Mouse (Mus musculus): ENCODE measurements at regions not wholly inside any gene's neighbourhood (a gene's known extent, or its start where the extent isn't known, plus 50 kb on each side); places are given as distances from the start of the nearest gene placed in this dataset.

- no peaks in the 10 kb centered on the region for H3K36me3 ChIP-seq (ENCODE audit: control insufficient read depth, insufficient read depth, low read length)
- no peak overlapping the region for H3K4me3 ChIP-seq (ENCODE audit: low read depth, low read length)
- no peaks in the 10 kb centered on the region for H3K9me3 ChIP-seq (ENCODE audit: control insufficient read depth, low read length)
- no peak for ATAC-seq (ENCODE audit: insufficient number of reproducible peaks, low FRiP score, low TSS enrichment, low read depth)
- H3K27me3 ChIP-seq (ENCODE audit: control insufficient read depth, insufficient read depth, low read length) = no peaks in the 10 kb centered on the region
- H3K9ac ChIP-seq (ENCODE audit: low read length) = no peak overlapping the region
- H3K27ac ChIP-seq (replicated peaks; ENCODE audit: low read depth, low read length) = no peak overlapping the region
- no peaks in the 10 kb centered on the region for H3K4me1 ChIP-seq (ENCODE audit: control insufficient read depth, insufficient read depth, low read length)
- no peak overlapping the region for H3K4me2 ChIP-seq (ENCODE audit: low read depth, severe bottlenecking)
- 77% methylated on average over 1 of the region's 1 CpGs for WGBS
- DNase-seq (ENCODE audit: low spot score) = no peak
These were observed 87.5 kb upstream of the Ppp2r2d start for GRCm38 (mm10) chr7:138758386-138758785.

GRCm38 (mm10) chr7:138748442-138748841 lies 97.4 kb upstream of the Ppp2r2d start:
- no peak overlapping the region for H3K9ac ChIP-seq (ENCODE audit: low read length)
- H3K27me3 ChIP-seq (ENCODE audit: control insufficient read depth, insufficient read depth, low read length) = no peaks in the 10 kb centered on the region
- no peaks in the 10 kb centered on the region for H3K9me3 ChIP-seq (ENCODE audit: control insufficient read depth, low read length)
- 79% methylated on average over 2 of the region's 2 CpGs for WGBS
- no peak overlapping the region for H3K27ac ChIP-seq (replicated peaks; ENCODE audit: low read depth, low read length)
- H3K4me1 ChIP-seq (ENCODE audit: control insufficient read depth, insufficient read depth, low read length) = no peaks in the 10 kb centered on the region
- ATAC-seq (ENCODE audit: insufficient number of reproducible peaks, low FRiP score, low TSS enrichment, low read depth) (no peak), DNase-seq (ENCODE audit: low spot score) (no peak)
- no peak overlapping the region for H3K4me3 ChIP-seq (ENCODE audit: low read depth, low read length)
- no peak overlapping the region for H3K4me2 ChIP-seq (ENCODE audit: low read depth, severe bottlenecking)
- no peaks in the 10 kb centered on the region for H3K36me3 ChIP-seq (ENCODE audit: control insufficient read depth, insufficient read depth, low read length)

DNA sequence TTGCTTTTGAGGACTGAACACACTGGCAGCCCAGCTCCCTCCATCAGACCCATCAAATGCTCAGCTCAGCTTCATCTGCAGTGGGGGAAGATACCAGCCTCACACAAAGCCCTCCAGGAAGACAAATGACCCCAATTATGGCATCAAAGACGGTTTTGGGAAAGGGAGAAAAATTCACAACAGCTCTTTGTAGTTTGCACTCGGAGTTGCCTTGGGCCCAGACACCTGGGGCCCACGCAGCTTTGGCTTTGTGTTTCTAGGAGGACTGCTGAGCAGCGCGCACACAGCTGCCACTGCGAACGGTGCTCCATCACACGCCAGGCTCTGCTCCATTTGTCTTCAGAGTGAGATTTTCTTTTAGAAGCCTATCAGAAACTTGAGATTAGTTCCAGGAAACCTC lies 99.3 kb upstream of the Ppp2r2d start:
- DNase-seq (ENCODE audit: low spot score) (no peak), ATAC-seq (ENCODE audit: insufficient number of reproducible peaks, low FRiP score, low TSS enrichment, low read depth) (no peak)
- H3K27me3 ChIP-seq (ENCODE audit: control insufficient read depth, insufficient read depth, low read length) = no peaks in the 10 kb centered on the region
- no peaks in the 10 kb centered on the region for H3K9me3 ChIP-seq (ENCODE audit: control insufficient read depth, low read length)
- no peaks in the 10 kb centered on the region for H3K4me1 ChIP-seq (ENCODE audit: control insufficient read depth, insufficient read depth, low read length)
- 40% methylated on average over 8 of the region's 8 CpGs for WGBS
- no peak overlapping the region for H3K9ac ChIP-seq (ENCODE audit: low read length)
- H3K36me3 ChIP-seq (ENCODE audit: control insufficient read depth, insufficient read depth, low read length) = no peaks in the 10 kb centered on the region
- no peak overlapping the region for H3K27ac ChIP-seq (replicated peaks; ENCODE audit: low read depth, low read length)
- H3K4me2 ChIP-seq (ENCODE audit: low read depth, severe bottlenecking) = no peak overlapping the region
- no peak overlapping the region for H3K4me3 ChIP-seq (ENCODE audit: low read depth, low read length)

GRCm38 (mm10) chr7:138742516-138742845 lies 103.4 kb upstream of the Ppp2r2d start:
- Histone ChIP-seq H3K4me2 (ENCODE audit: low read depth, severe bottlenecking) (no peak overlapping the region), H3K4me3 (ENCODE audit: low read depth, low read length) (no peak overlapping the region), H3K9me3 (ENCODE audit: control insufficient read depth, low read length) (no peaks in the 10 kb centered on the region), H3K9ac (ENCODE audit: low read length) (no peak overlapping the region), H3K36me3 (ENCODE audit: control insufficient read depth, insufficient read depth, low read length) (no peaks in the 10 kb centered on the region), H3K27ac (replicated peaks; ENCODE audit: low read depth, low read length) (no peak overlapping the region), H3K4me1 (ENCODE audit: control insufficient read depth, insufficient read depth, low read length) (no peaks in the 10 kb centered on the region), H3K27me3 (ENCODE audit: control insufficient read depth, insufficient read depth, low read length) (no peaks in the 10 kb centered on the region)
- WGBS = 92% methylated on average over 4 of the region's 4 CpGs
- ATAC-seq (ENCODE audit: insufficient number of reproducible peaks, low FRiP score, low TSS enrichment, low read depth) = no peak
- DNase-seq (ENCODE audit: low spot score) = no peak

DNA sequence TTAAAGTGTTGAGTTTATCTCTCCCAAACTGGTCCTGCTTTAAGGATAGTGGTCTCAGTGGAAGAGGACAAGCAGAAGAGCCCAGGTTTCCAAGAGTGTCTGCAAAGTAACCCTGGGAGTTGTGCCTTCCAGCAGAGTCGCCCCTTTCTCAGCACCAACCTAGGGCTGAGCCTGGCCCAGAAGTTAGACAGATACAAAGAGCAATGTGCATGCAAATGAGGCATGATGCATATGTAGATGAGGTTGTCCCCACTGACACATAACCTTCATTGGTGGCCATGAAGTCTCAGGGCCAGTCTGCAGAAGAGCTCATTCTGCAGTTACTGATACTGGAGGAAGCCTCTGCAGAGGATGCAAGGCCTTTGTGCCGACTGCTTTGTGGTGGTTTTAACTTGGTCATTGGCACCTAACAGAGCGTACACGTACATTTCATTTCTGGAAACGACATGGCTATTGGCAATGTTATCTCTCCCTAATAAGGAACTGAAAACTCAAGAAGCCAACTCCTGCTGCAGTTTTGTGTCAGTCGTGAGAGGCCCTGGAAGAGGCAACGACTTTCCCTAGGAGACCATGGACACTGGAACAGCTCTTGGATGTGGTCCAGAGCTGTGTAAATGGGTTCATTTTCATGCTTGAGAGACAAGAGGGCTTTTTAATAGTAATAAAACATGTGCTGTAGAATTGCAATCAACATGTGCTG lies 103.9 kb upstream of the Ppp2r2d start:
- Histone ChIP-seq H3K4me2 (ENCODE audit: low read depth, severe bottlenecking) (no peak overlapping the region), H3K36me3 (ENCODE audit: control insufficient read depth, insufficient read depth, low read length) (no peaks in the 10 kb centered on the region), H3K27ac (replicated peaks; ENCODE audit: low read depth, low read length) (no peak overlapping the region), H3K4me1 (ENCODE audit: control insufficient read depth, insufficient read depth, low read length) (no peaks in the 10 kb centered on the region), H3K9me3 (ENCODE audit: control insufficient read depth, low read length) (no peaks in the 10 kb centered on the region), H3K27me3 (ENCODE audit: control insufficient read depth, insufficient read depth, low read length) (no peaks in the 10 kb centered on the region), H3K4me3 (ENCODE audit: low read depth, low read length) (no peak overlapping the region), H3K9ac (ENCODE audit: low read length) (no peak overlapping the region)
- no peak for DNase-seq (ENCODE audit: low spot score)
- 85% methylated on average over 7 of the region's 7 CpGs for WGBS
- ATAC-seq (ENCODE audit: insufficient number of reproducible peaks, low FRiP score, low TSS enrichment, low read depth) = no peak

DNA sequence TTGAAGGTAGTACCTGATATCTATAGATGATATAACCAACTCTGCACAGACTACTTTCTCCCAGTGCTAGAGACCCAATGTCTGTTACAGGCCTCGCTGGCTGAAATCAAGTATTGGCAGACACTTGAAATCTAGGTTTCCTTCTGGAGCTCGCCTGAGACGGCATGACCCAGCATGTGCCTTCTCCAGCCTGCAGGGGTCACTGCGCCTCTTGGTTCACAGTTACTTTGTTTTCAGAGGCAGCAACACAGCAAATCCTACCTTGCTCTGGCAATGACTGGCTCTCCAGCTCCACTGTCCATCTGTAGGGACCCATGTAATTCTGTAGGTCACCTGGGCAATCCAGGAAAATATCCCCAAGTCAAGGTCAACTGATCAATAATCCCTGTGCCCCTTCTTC lies 111.6 kb upstream of the Ppp2r2d start:
- Histone ChIP-seq H3K9me3 (ENCODE audit: control insufficient read depth, low read length) (no peaks in the 10 kb centered on the region), H3K9ac (ENCODE audit: low read length) (no peak overlapping the region), H3K27ac (replicated peaks; ENCODE audit: low read depth, low read length) (no peak overlapping the region), H3K4me3 (ENCODE audit: low read depth, low read length) (no peak overlapping the region), H3K4me2 (ENCODE audit: low read depth, severe bottlenecking) (no peak overlapping the region), H3K4me1 (ENCODE audit: control insufficient read depth, insufficient read depth, low read length) (no peaks in the 10 kb centered on the region), H3K27me3 (ENCODE audit: control insufficient read depth, insufficient read depth, low read length) (no peaks in the 10 kb centered on the region), H3K36me3 (ENCODE audit: control insufficient read depth, insufficient read depth, low read length) (no peaks in the 10 kb centered on the region)
- DNase-seq (ENCODE audit: low spot score) (peak; percentile 70), ATAC-seq (ENCODE audit: insufficient number of reproducible peaks, low FRiP score, low TSS enrichment, low read depth) (no peak)
- WGBS = 28% methylated on average over 4 of the region's 4 CpGs

DNA sequence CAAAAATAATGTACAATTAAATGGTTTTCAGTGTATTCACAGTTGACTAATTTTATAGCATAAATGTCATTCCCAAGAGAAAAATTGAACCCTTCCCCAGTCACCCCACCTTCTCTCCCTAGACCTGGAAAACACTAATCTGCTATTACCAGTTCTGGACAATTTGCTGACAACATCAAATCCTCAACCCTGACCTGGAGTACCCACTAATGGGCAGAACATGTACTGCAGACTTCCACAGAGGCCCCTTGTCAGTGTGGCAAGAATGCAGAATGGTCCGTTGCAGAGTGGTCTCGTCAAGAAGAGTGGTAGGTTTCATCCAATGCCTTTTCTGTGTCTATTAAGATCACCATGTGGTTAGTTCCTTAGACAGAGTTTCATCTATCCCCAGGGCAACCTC lies 121.0 kb upstream of the Ppp2r2d start:
- DNase-seq (ENCODE audit: low spot score) = no peak
- H3K27me3 ChIP-seq (ENCODE audit: control insufficient read depth, insufficient read depth, low read length) = no peaks in the 10 kb centered on the region
- WGBS = 92% methylated on average over 2 of the region's 2 CpGs
- H3K36me3 ChIP-seq (ENCODE audit: control insufficient read depth, insufficient read depth, low read length) = no peaks in the 10 kb centered on the region
- H3K9ac ChIP-seq (ENCODE audit: low read length) = no peak overlapping the region
- no peaks in the 10 kb centered on the region for H3K4me1 ChIP-seq (ENCODE audit: control insufficient read depth, insufficient read depth, low read length)
- no peaks in the 10 kb centered on the region for H3K9me3 ChIP-seq (ENCODE audit: control insufficient read depth, low read length)
- no peak overlapping the region for H3K4me3 ChIP-seq (ENCODE audit: low read depth, low read length)
- no peak overlapping the region for H3K4me2 ChIP-seq (ENCODE audit: low read depth, severe bottlenecking)
- H3K27ac ChIP-seq (replicated peaks; ENCODE audit: low read depth, low read length) = no peak overlapping the region
- no peak for ATAC-seq (ENCODE audit: insufficient number of reproducible peaks, low FRiP score, low TSS enrichment, low read depth)

DNA sequence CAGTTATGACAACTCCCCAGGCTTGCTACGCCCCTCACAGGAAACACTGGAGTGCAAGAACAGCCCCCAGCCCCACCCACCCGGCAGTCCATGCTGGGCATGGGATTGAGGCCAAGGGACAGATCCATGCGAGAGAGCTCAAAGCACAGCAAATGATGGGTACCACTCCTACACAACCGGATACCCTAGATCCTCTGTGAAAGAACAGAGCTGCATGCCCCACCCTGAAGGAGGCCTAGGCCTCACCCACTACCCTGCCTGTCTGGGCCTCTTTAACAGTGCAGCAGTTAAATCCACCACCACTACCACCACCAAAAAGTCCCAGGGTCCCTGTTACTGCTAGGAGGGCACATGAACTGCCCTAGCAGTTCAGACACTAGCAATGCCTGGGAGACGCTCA lies 126.3 kb upstream of the Ppp2r2d start:
- Histone ChIP-seq H3K27me3 (ENCODE audit: control insufficient read depth, insufficient read depth, low read length) (no peaks in the 10 kb centered on the region), H3K36me3 (ENCODE audit: control insufficient read depth, insufficient read depth, low read length) (no peaks in the 10 kb centered on the region), H3K27ac (replicated peaks; ENCODE audit: low read depth, low read length) (no peak overlapping the region), H3K4me3 (ENCODE audit: low read depth, low read length) (no peak overlapping the region), H3K4me2 (ENCODE audit: low read depth, severe bottlenecking) (no peak overlapping the region), H3K9me3 (ENCODE audit: control insufficient read depth, low read length) (no peaks in the 10 kb centered on the region), H3K9ac (ENCODE audit: low read length) (no peak overlapping the region), H3K4me1 (ENCODE audit: control insufficient read depth, insufficient read depth, low read length) (no peaks in the 10 kb centered on the region)
- 70% methylated on average over 5 of the region's 5 CpGs for WGBS
- no peak for DNase-seq (ENCODE audit: low spot score)
- no peak for ATAC-seq (ENCODE audit: insufficient number of reproducible peaks, low FRiP score, low TSS enrichment, low read depth)

DNA sequence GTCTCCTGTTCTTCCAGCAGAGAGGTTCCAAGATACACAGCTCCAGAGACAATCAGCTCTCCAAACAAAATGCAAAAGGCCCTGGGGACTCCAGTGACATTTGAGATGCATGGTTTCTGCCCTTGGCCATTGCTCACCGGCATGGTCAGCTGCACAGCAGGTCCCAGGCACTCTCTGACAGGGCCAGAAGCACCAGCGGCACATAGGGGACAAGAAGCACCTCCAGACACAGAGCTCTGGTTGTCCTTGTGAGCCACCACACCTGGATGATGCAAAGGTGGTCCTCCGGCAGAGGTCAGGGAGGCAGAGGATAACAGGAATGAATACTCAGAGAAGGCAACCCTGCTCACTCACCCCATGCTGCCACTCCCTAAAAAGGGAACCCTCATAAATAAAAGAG lies 126.8 kb upstream of the Ppp2r2d start:
- DNase-seq (ENCODE audit: low spot score) = no peak
- ATAC-seq (ENCODE audit: insufficient number of reproducible peaks, low FRiP score, low TSS enrichment, low read depth) = no peak
- Histone ChIP-seq H3K4me2 (ENCODE audit: low read depth, severe bottlenecking) (no peak overlapping the region), H3K9me3 (ENCODE audit: control insufficient read depth, low read length) (no peaks in the 10 kb centered on the region), H3K9ac (ENCODE audit: low read length) (no peak overlapping the region), H3K36me3 (ENCODE audit: control insufficient read depth, insufficient read depth, low read length) (no peaks in the 10 kb centered on the region), H3K27me3 (ENCODE audit: control insufficient read depth, insufficient read depth, low read length) (no peaks in the 10 kb centered on the region), H3K4me1 (ENCODE audit: control insufficient read depth, insufficient read depth, low read length) (no peaks in the 10 kb centered on the region), H3K27ac (replicated peaks; ENCODE audit: low read depth, low read length) (no peak overlapping the region), H3K4me3 (ENCODE audit: low read depth, low read length) (no peak overlapping the region)
- 61% methylated on average over 3 of the region's 3 CpGs for WGBS
